Mouse (Mus musculus) thymus, adult 2 months (tissue): Measurements from ENCODE around the gene Entr1.

Experiments used
- CTCF ChIP-seq: fragments of 200-500 bp; IDR thresholded peaks from 2 replicates; pipeline ENCODE4 v1.5.1; 2012; ENCODE audit warnings: mild to moderate bottlenecking, control low read depth, low read length, moderate library complexity, borderline replicate concordance; ENCODE audit not compliant: control insufficient read depth, poor library complexity, insufficient read depth; ENCODE audit errors: extremely low read depth
- POLR2A ChIP-seq: fragments of 200-500 bp; IDR thresholded peaks from 2 replicates; pipeline ENCODE4 v1.6.1; 2012; ENCODE audit warnings: mild to moderate bottlenecking, low read length, control low read depth, moderate library complexity; ENCODE audit not compliant: control insufficient read depth, poor library complexity, insufficient read depth; ENCODE audit errors: extremely low read depth

DNA sequence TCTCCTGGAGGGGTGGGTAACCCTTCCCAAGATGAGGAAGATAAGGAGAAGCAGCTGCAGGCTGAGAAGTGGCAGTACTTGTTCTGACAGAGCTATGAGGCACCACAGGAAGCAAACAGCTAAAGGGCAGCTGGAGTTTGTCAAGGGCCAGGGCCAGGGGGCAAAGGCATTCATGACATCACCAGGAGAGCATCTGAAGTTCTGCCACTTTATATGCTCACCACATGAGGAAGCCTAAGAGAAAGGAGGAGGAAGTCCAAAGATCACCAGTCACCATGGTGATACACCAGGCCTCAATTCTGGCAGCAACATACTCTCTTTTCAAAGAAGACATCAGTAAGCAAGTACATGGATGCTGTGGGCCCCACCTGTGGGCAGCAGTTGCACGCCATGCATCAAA lies 34.0 kb upstream of the Entr1 start:
- no peak for TF ChIP-seq POLR2A
- TF ChIP-seq CTCF: no peak
